Mouse (Mus musculus): ENCODE results near the gene Nomo1. TPM values are rescaled to one million over a fixed set of nuclear protein-coding genes. Genes with fewer than 3 reads are reported as not detected.

Gene Nomo1
- polyA plus RNA-seq (2015; fragmentation: Nextera tagmentation; extraction: Ambion mirVana) = 43.3 and 46.7 TPM in 2 replicates

DNA sequence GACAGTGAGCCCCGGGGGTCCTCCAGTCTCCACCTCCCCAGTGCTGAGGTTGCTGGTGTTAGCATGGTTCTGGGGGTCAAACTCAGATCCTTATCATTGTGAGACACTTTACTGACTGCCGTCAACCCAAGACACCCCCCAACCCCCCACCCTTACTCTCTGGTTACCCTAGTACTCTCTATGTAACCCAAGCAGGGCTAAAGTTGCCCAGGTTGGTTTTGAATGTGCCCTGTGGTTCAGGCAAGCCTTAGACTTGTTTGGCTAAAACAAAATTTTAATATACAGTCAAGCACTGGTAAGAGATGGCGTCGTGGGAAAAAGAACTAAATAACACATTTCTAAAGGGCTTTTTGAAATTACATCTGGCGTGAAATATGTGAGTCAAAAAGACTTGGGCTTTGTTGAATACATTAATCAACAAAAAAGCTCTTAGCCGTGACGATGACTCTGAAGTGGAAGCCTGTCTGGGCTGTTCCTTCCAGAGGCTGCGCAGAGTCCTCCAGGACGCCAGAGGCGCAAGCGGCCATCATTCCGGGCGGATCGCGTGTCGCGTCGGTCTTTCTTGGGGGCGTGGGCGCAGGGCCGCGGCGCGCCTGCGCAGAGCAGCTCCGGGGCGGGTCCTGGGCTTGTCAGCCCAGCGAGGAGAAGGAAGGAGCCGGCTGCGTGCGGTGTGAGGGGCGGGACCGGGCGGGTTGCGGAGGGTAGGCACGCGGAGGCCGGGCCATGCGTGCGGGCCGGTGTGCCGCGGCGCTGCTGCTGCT, at the start of gene Nomo1:
Gene Nomo1 (plus strand): TSS at position 590 of the 761 bp plus-strand sequence.
- 0 out of 2 replicates have a peak, but pooled peaks cover under 1% of the 10 kb centered on the region for H3K36me3 ChIP-seq (replicated peaks)
- peaks cover 16% of the 10 kb centered on the region for H3K4me1 ChIP-seq
- no peaks in the 10 kb centered on the region for H3K9me3 ChIP-seq
- 5% methylated on average over 44 of the region's 44 CpGs for WGBS
- peak within 1 kb of the TSS; percentile 75 for H3K4me2 ChIP-seq
- H3K27me3 ChIP-seq (replicated peaks) = no peaks in the 10 kb centered on the region
- peak within 1 kb of the TSS; percentile 93 for H3K4me3 ChIP-seq
- peak within 1 kb of the TSS; percentile 85 for H3K9ac ChIP-seq
- peak within 1 kb of the TSS; percentile 67 for H3K27ac ChIP-seq
- ATAC-seq (replicated peaks) = peak; percentile 96

DNA sequence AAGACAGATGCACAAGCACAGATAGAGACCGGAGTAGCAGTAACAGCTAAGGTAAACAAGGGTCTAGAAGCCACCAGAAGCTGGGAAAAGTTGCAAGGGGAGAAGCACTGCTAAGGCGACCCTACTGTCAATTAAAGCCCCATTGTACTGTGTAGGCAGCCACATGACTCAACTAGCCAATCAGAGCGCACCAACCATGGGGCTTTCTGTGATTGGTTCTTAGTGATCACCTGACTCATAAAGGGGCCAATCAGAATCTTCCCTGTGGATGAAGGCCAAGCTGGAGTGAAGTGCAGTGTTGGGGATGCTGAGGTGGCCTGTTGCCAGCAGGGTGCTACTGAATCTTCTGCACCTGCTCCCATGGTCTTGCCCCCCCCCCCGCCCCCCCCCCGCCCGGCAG, 46.6 kb upstream of the Nomo1 start:
- H3K27me3 ChIP-seq (replicated peaks) = no peaks in the 10 kb centered on the region
- no peaks in the 10 kb centered on the region for H3K36me3 ChIP-seq (replicated peaks)
- no peak overlapping the region for H3K27ac ChIP-seq
- 67% methylated on average over 5 of the region's 6 CpGs for WGBS
- H3K9ac ChIP-seq = no peak overlapping the region
- no peak overlapping the region for H3K4me3 ChIP-seq
- H3K4me2 ChIP-seq = no peak overlapping the region
- H3K9me3 ChIP-seq = no peaks in the 10 kb centered on the region
- no peaks in the 10 kb centered on the region for H3K4me1 ChIP-seq
- no peak for ATAC-seq (replicated peaks)

DNA sequence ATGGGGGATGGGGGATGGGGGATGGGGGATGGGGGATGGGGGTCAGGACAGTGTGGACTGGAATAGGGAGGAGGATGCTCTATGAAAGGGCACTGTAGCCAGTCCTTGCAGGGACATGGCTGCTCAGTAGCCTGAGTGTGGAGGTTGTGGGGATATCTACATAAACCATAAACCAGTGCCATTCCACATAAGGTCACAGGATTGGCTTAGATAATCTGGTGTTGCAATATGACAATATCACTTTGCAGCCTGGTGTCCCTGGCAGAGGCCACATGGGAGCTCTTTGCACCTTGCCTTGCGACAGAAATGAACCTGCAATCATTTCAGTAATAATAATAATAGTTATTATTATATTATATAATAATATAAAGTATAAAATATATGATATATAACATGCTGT, 45.2 kb upstream of the Nomo1 start:
- H3K9ac ChIP-seq = no peak overlapping the region
- ATAC-seq (replicated peaks) = no peak
- H3K27ac ChIP-seq = no peak overlapping the region
- H3K27me3 ChIP-seq (replicated peaks) = no peaks in the 10 kb centered on the region
- H3K4me2 ChIP-seq = no peak overlapping the region
- H3K36me3 ChIP-seq (replicated peaks) = no peaks in the 10 kb centered on the region
- 93% methylated on average over 1 of the region's 1 CpGs for WGBS
- no peaks in the 10 kb centered on the region for H3K4me1 ChIP-seq
- no peaks in the 10 kb centered on the region for H3K9me3 ChIP-seq
- no peak overlapping the region for H3K4me3 ChIP-seq

DNA sequence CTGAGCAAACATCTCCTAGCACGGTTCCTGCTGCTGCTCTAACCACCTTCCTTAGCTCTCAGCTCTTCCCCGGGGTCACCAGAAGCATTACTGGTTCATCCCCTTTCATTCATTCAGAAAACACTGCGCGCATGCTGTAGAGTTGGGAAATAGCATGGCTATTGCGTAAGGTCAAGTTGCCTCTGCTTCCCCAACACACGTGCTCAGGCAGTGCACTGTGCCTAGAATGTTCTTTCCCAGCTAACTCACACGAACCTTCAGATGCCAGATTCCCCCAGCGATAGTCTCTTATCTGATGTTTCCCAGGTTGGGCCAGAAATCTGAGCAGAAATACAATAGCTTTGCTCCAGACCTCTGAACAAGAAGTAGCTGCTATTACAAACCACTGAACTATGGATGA, 41.0 kb upstream of the Nomo1 start:
- WGBS = 89% methylated on average over 8 of the region's 8 CpGs
- ATAC-seq (replicated peaks) = no peak
- no peaks in the 10 kb centered on the region for H3K9me3 ChIP-seq

DNA sequence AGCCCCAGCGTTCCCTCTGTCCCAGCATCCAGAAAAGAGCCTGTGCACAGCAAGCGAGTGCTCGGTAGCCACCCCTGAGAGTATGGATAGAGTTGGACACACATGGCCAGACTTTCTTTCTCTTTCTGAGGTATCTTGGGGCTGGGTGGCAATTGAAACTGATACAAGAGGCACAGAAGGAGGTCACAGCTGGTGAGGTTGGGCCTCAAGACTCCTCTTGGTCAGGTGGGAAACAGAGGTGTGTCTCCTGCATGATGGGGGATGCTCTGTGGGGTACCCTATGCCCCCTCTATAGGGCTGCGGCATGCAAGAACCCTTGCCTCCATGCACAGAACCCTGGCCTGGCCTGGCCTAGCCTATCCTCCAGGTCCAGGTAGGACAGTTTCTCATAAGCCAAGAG, 32.9 kb upstream of the Nomo1 start:
- ATAC-seq (replicated peaks) = no peak
- Histone ChIP-seq H3K4me2 (no peak overlapping the region), H3K27ac (no peak overlapping the region), H3K4me3 (no peak overlapping the region), H3K4me1 (no peaks in the 10 kb centered on the region), H3K9ac (no peak overlapping the region), H3K9me3 (no peaks in the 10 kb centered on the region), H3K27me3 (replicated peaks) (no peaks in the 10 kb centered on the region), H3K36me3 (replicated peaks) (no peaks in the 10 kb centered on the region)
- WGBS = 88% methylated on average over 4 of the region's 4 CpGs

More for the DNA sequence above, 41.0 kb upstream of the Nomo1 start:
- H3K4me1 ChIP-seq = no peaks in the 10 kb centered on the region
- H3K36me3 ChIP-seq (replicated peaks) = no peaks in the 10 kb centered on the region
- H3K4me2 ChIP-seq = no peak overlapping the region
- no peak overlapping the region for H3K9ac ChIP-seq
- no peak overlapping the region for H3K27ac ChIP-seq
- H3K4me3 ChIP-seq = no peak overlapping the region
- H3K27me3 ChIP-seq (replicated peaks) = no peaks in the 10 kb centered on the region

DNA sequence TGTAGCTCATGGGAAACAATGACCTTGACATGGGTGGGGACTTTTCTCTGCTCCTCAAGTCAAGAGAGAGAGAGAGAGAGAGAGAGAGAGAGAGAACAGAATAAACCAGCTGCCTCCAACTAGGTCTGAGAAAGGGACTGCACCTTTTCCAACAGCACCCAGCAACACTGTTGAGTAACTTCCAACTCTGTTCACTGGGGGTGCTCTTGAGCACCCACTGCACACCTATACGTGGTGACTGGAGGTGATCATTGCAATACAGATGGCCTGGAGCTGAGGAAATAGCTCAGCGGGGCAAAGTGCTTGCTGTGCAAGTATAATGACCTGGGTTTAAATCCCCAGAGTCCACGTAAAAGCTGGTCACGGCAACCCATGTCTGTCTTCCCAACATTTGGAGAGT, 30.8 kb upstream of the Nomo1 start:
- Histone ChIP-seq H3K4me3 (no peak overlapping the region), H3K27ac (no peak overlapping the region), H3K9ac (no peak overlapping the region), H3K36me3 (replicated peaks) (no peaks in the 10 kb centered on the region), H3K27me3 (replicated peaks) (no peaks in the 10 kb centered on the region), H3K4me1 (no peaks in the 10 kb centered on the region), H3K9me3 (no peaks in the 10 kb centered on the region), H3K4me2 (no peak overlapping the region)
- ATAC-seq (replicated peaks) = no peak
- WGBS = 55% methylated on average over 4 of the region's 4 CpGs

DNA sequence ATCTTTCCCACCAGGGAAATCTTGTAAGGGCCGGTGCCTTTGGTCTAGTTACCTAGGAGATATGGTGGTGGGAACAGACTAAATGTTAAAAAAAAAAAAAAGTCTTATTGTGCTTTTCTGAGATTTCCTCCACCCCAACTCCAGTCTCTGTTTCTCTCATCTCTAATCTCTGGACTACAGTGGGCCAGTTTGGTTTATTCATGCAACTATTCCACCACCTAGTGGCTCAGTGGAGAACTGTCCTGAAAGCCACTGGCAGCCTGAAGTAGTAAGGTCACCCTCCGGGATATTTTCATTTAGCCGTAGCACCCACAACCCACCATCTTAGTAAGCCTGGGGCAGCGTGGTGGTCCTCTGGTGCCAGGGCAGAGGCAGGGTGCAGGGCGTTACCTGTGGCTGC, 23.9 kb upstream of the Nomo1 start:
- Histone ChIP-seq H3K4me1 (peaks cover 12% of the 10 kb centered on the region), H3K9ac (no peak overlapping the region), H3K27me3 (replicated peaks) (no peaks in the 10 kb centered on the region; the same call in 1 of the 2 replicates), H3K27ac (no peak overlapping the region), H3K9me3 (no peaks in the 10 kb centered on the region), H3K4me3 (no peak overlapping the region), H3K36me3 (replicated peaks) (no peaks in the 10 kb centered on the region), H3K4me2 (no peak overlapping the region)
- ATAC-seq (replicated peaks) = peak; percentile 75
- 13% methylated on average over 5 of the region's 5 CpGs for WGBS

DNA sequence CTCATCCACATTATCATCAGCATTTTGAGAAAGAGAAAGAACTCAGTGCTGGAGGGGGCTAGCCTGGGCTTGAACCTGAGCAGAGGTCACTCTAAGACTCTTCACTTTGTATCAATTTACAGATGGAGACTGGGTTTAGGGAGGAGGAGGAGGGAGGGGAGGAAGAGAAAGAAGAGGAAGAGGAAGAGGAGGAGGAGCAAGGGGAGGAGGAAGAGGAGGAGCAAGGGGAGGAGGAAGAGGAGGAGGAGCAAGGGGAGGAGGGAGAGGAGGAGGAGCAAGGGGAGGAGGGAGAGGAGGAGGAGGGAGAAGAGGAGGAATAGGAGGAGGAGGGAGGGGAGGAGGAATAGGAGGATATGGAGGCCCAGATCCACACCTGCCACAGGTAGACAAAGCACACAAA, 21.4 kb upstream of the Nomo1 start:
- H3K27ac ChIP-seq = no peak overlapping the region
- H3K9ac ChIP-seq = no peak overlapping the region
- no peaks in the 10 kb centered on the region; the same call in 1 of the 2 replicates for H3K27me3 ChIP-seq (replicated peaks)
- no peaks in the 10 kb centered on the region for H3K9me3 ChIP-seq
- peaks cover 12% of the 10 kb centered on the region for H3K4me1 ChIP-seq
- no peak overlapping the region for H3K4me2 ChIP-seq
- H3K36me3 ChIP-seq (replicated peaks) = no peaks in the 10 kb centered on the region
- no peak overlapping the region for H3K4me3 ChIP-seq
- ATAC-seq (replicated peaks) = no peak

DNA sequence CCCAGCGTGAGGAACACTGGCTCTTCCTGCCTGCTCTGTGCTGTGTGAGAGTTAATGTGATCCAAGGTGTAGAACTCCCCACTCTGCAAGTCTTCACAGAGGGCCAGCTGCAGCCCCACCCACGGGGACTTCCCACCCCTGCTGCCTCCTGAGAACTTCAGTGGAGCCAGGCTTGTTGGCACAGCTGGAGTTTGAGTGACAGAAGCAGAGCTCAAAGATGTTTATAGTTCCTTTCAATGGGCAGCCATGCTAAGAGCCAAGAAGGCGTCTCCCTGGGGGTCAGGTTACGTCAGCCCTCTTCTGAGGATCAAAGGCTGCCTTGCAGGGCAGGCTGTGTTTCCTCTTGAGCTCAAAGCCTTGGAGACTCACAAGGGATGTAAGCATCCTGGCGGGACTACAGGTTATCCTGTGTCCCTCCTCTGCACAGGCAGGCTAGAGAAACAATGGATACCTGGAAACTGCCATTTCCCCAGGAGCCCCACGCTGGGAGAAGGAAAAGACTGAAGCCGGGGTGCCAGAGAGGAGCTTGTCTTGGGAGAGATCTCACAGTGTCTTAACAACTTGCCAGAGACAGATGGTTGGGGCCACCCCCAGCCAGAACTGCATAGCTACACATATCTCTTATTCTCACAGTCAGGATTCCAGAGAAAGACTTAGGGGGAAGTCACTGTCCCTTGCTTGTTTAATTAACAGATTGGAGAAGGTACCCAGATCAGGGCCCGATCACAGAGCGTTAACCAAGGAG, 20.1 kb upstream of the Nomo1 start:
- Histone ChIP-seq H3K4me3 (no peak overlapping the region), H3K27me3 (replicated peaks) (no peaks in the 10 kb centered on the region; the same call in 1 of the 2 replicates), H3K4me1 (peaks cover 12% of the 10 kb centered on the region), H3K4me2 (no peak overlapping the region), H3K9ac (no peak overlapping the region), H3K9me3 (no peaks in the 10 kb centered on the region), H3K27ac (peak overlapping the region; percentile 52; the same call in 1 of the 2 replicates), H3K36me3 (replicated peaks) (no peaks in the 10 kb centered on the region)
- WGBS = 14% methylated on average over 9 of the region's 9 CpGs
- ATAC-seq (replicated peaks) = peak; percentile 62

DNA sequence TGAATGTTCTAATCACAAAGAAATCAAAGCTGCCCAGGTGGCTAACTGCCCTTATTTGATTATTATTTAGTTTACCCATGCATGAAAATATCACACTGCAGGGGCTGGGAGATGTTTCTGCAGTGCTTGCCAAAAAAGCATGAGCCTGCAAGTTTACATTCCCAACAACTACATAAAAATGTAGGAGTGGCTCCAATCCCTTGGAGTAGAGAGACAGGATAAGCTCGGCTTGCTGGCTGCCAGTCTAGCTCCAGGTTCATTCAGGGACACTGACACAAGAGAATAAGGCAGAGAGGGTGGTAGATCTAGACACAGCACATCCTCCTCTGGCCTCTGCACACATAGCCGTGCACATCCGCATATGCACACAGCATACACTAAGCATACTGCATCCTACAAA, 13.9 kb upstream of the Nomo1 start:
- Histone ChIP-seq H3K27me3 (replicated peaks) (no peaks in the 10 kb centered on the region), H3K9me3 (no peaks in the 10 kb centered on the region), H3K4me1 (no peaks in the 10 kb centered on the region), H3K9ac (no peak overlapping the region), H3K4me3 (no peak overlapping the region), H3K4me2 (no peak overlapping the region), H3K27ac (no peak overlapping the region), H3K36me3 (replicated peaks) (no peaks in the 10 kb centered on the region)
- no peak for ATAC-seq (replicated peaks)
- 74% methylated on average over 3 of the region's 3 CpGs for WGBS

DNA sequence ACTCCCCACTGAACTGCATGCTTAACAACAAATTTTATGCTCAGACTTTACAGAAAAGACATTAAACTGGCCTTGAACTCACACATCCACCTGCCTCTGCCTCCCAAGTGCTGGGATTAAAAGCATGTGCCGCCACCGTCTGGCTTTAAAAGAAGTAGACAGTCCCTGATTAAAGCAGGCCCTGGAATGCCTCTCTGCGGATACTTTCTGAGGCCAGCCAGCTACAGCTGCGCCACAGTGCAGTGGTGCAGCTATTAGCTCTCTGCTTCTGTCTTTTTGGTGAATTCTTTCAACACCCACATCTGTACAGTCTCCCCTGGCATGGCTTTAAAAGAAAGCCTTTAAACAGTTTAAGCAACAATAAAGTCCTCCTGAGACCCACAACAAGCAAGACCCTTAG, 11.5 kb upstream of the Nomo1 start:
- no peaks in the 10 kb centered on the region for H3K9me3 ChIP-seq

DNA sequence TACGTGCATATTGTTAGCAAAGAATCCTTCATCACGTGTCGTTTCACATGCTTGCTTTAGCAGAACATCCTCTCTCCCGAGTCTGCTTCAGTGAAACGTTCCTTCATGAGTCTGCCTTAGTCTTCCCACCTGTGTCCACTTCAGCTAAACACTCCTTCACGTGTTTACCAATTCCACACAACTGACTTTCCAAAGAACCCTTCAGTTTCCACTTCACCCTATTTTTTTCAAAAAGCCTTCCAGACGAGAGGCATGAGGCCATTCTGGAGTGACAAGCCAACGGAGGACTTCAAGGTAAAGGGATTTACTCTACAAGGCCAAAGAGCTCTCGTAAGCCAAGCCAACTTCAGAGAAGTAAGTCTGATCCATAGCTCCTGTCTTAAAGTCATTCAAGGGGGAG, 8.1 kb upstream of the Nomo1 start:
- Histone ChIP-seq H3K4me1 (no peaks in the 10 kb centered on the region), H3K9ac (no peak overlapping the region), H3K9me3 (no peaks in the 10 kb centered on the region), H3K27me3 (replicated peaks) (no peaks in the 10 kb centered on the region), H3K27ac (no peak overlapping the region), H3K4me2 (no peak overlapping the region), H3K4me3 (no peak overlapping the region), H3K36me3 (replicated peaks) (no peaks in the 10 kb centered on the region)
- no peak for ATAC-seq (replicated peaks)
- WGBS = 73% methylated on average over 9 of the region's 9 CpGs

More for the DNA sequence above, 11.5 kb upstream of the Nomo1 start:
- Histone ChIP-seq H3K9ac (no peak overlapping the region), H3K27me3 (replicated peaks) (no peaks in the 10 kb centered on the region), H3K4me3 (no peak overlapping the region), H3K4me1 (no peaks in the 10 kb centered on the region), H3K36me3 (replicated peaks) (no peaks in the 10 kb centered on the region), H3K27ac (no peak overlapping the region), H3K4me2 (no peak overlapping the region)
- whole genome bisulfite sequencing = 32% methylated on average over 4 of the region's 4 CpGs
- ATAC-seq (replicated peaks) = no peak
